Mouse (Mus musculus) heart, adult 8-10 months (tissue): Measurements from ENCODE around the gene Ctnnd2. TPM values are rescaled to one million over a fixed set of nuclear protein-coding genes. Genes with fewer than 3 reads are reported as not detected.

ENCODE experiments used
- DNase-seq: peaks from one replicate; pipeline ENCODE4 v3.0.0; 2022; ENCODE audit warnings: low spot score
- total RNA-seq, 4 experiments: library from RNA; stranded (reverse); gene quantifications; 2 replicates each; pipeline ENCODE4 v1.2.4; 2022

Ctnnd2 gene
- total RNA-seq, 4 experiments from 2014 or later = 0.35 to 0.91 (median 0.54) TPM

GRCm38 (mm10) chr15:30240881-30241280 lies 68.5 kb downstream of the Ctnnd2 start:
- DNase-seq = no peak

- no peak for DNase-seq
These were observed 96.4 kb downstream of the Ctnnd2 start for GRCm38 (mm10) chr15:30268822-30269221.

GRCm38 (mm10) chr15:30271141-30271572 lies 98.8 kb downstream of the Ctnnd2 start:
- no peak for DNase-seq

GRCm38 (mm10) chr15:30272326-30272725 lies 99.9 kb downstream of the Ctnnd2 start:
- DNase-seq = no peak

GRCm38 (mm10) chr15:30275721-30276120 lies 103.3 kb downstream of the Ctnnd2 start:
- no peak for DNase-seq

- no peak for DNase-seq
These were observed 104.3 kb downstream of the Ctnnd2 start for GRCm38 (mm10) chr15:30276691-30277090.

- no peak for DNase-seq
These were observed 106.2 kb downstream of the Ctnnd2 start for GRCm38 (mm10) chr15:30278610-30279009.

- DNase-seq = no peak
These were observed 113.3 kb downstream of the Ctnnd2 start for GRCm38 (mm10) chr15:30285572-30286244.

- no peak for DNase-seq
These were observed 113.9 kb downstream of the Ctnnd2 start for GRCm38 (mm10) chr15:30286245-30286642.

GRCm38 (mm10) chr15:30302824-30303223 lies 130.4 kb downstream of the Ctnnd2 start:
- DNase-seq = no peak

GRCm38 (mm10) chr15:30306437-30306836 lies 134.0 kb downstream of the Ctnnd2 start:
- no peak for DNase-seq

- no peak for DNase-seq
These were observed 150.2 kb downstream of the Ctnnd2 start for GRCm38 (mm10) chr15:30322543-30322942.

- no peak for DNase-seq
These were observed 161.2 kb downstream of the Ctnnd2 start for GRCm38 (mm10) chr15:30333336-30334310.

GRCm38 (mm10) chr15:30338585-30339197 lies 166.3 kb downstream of the Ctnnd2 start:
- DNase-seq = no peak

GRCm38 (mm10) chr15:30345754-30346153 lies 173.4 kb downstream of the Ctnnd2 start:
- DNase-seq = no peak

GRCm38 (mm10) chr15:30364491-30364890 lies 192.1 kb downstream of the Ctnnd2 start:
- DNase-seq = no peak

GRCm38 (mm10) chr15:30369997-30370396 lies 197.6 kb downstream of the Ctnnd2 start:
- DNase-seq = no peak

GRCm38 (mm10) chr15:30371151-30371550 lies 198.8 kb downstream of the Ctnnd2 start:
- DNase-seq = no peak

- DNase-seq = no peak
These were observed 201.3 kb downstream of the Ctnnd2 start for GRCm38 (mm10) chr15:30373654-30374215.

- no peak for DNase-seq
These were observed 202.5 kb downstream of the Ctnnd2 start for GRCm38 (mm10) chr15:30374907-30375306.

GRCm38 (mm10) chr15:30383075-30383842 lies 210.9 kb downstream of the Ctnnd2 start:
- DNase-seq = no peak
